ENCODE assay signal across 17 mouse cellular contexts in genomic region chr16:22441317-22441716, GRCm38 (mm10). TPM values are rescaled to one million over a fixed set of nuclear protein-coding genes. Genes with fewer than 3 reads are reported as not detected.
DNase-seq lines count a peak whose midpoint lies in the region; ATAC-seq and TF ChIP-seq lines count a peak whose summit lies in the region.
"Had no signal": no experiment of that assay in that cellular context is flagged by ENCODE, and none has a peak within 500 bp of the region (broad histone marks: within the 10 kb centered on the region; RNA-seq: fewer than 3 reads in every experiment).

No protein-coding gene starts in this region.

- ATAC-seq in kidney, embryonic 15.5 days (replicated peaks; ENCODE audit: low FRiP score): no peak
- ATAC-seq in kidney, embryonic 14.5 days (ENCODE audit: low FRiP score, low TSS enrichment): no peak
- ATAC-seq in lung, postnatal 0 days: no peak
- ATAC-seq: intestine, embryonic 16.5 days had no signal

- no peak for TF ChIP-seq POLR2A in ES-Bruce4 (IDR thresholded peaks at IDR 0.05; ENCODE audit: insufficient read depth, low read length)

- TF ChIP-seq CTCF in E14TG2a.4 (conservative IDR thresholded peaks at IDR 0.05; ENCODE audit: low read length) (no peak), ES-Bruce4 (IDR thresholded peaks at IDR 0.05; ENCODE audit: low read depth, low read length) (no peak)
- TF ChIP-seq CTCF in lung, postnatal 0 days (IDR thresholded peaks at IDR 0.05): no peak
- TF ChIP-seq CTCF in layer of hippocampus, adult 2 months (conservative IDR thresholded peaks at IDR 0.05): no peak

- no peaks in the 10 kb centered on the region for H3K9me3 ChIP-seq in kidney, embryonic 15.5 days (replicated peaks)
- no peaks in the 10 kb centered on the region for H3K9me3 ChIP-seq in kidney, embryonic 14.5 days (ENCODE audit: control insufficient read depth, low read length)
- H3K9me3 ChIP-seq in E14TG2a.4 (ENCODE audit: low read length) (peaks cover 5% of the 10 kb centered on the region), ES-Bruce4 (replicated peaks; ENCODE audit: control insufficient read depth, insufficient read depth, low read length, poor library complexity, severe bottlenecking) (no peaks in the 10 kb centered on the region)
- no peaks in the 10 kb centered on the region for H3K9me3 ChIP-seq in lung, postnatal 0 days (ENCODE audit: low read length)
- H3K9me3 ChIP-seq: hindbrain, embryonic 13.5 days; stomach, embryonic 15.5 days had no signal

- H3K9ac ChIP-seq in kidney, embryonic 15.5 days: no peak overlapping the region
- H3K9ac ChIP-seq in kidney, embryonic 14.5 days (ENCODE audit: low read depth, low read length): no peak overlapping the region
- peak overlapping the region; percentile 80 for H3K9ac ChIP-seq in ES-Bruce4 (ENCODE audit: low read depth, poor library complexity, severe bottlenecking)
- no peak overlapping the region for H3K9ac ChIP-seq in lung, postnatal 0 days (replicated peaks; ENCODE audit: low read depth)
- H3K9ac ChIP-seq: stomach, embryonic 15.5 days had no signal

- DNase-seq in lung, postnatal 0 days (ENCODE audit: low spot score): peak; percentile 86
- DNase-seq in layer of hippocampus, adult 2 months (ENCODE audit: low spot score in 2 of 2): no peak
- no peak for DNase-seq in right cerebral cortex, postnatal 25 days
- DNase-seq: cerebellum, postnatal 10 days; gastrocnemius, postnatal 14 days; heart, adult 2 months; layer of hippocampus, adult 9-11 months; midbrain, embryonic 14.5 days; spleen, adult 18-20 months; thymus, postnatal 25 days had no signal

- H3K4me3 ChIP-seq in kidney, embryonic 15.5 days (replicated peaks): no peak overlapping the region
- no peak overlapping the region for H3K4me3 ChIP-seq in kidney, embryonic 14.5 days (ENCODE audit: low read length)
- H3K4me3 ChIP-seq in E14TG2a.4 (replicated peaks; ENCODE audit: low read length) (peak overlapping the region; percentile 80), ES-Bruce4 (ENCODE audit: low read depth, low read length) (no peak overlapping the region)
- H3K4me3 ChIP-seq in lung, postnatal 0 days (ENCODE audit: low read depth, low read length): no peak overlapping the region
- no peak overlapping the region for H3K4me3 ChIP-seq in layer of hippocampus, adult 2 months

- no peak overlapping the region for H3K4me2 ChIP-seq in kidney, embryonic 15.5 days
- no peak overlapping the region for H3K4me2 ChIP-seq in kidney, embryonic 14.5 days (replicated peaks; ENCODE audit: low read depth, low read length)
- H3K4me2 ChIP-seq in lung, postnatal 0 days (replicated peaks; ENCODE audit: low read depth, low read length): no peak overlapping the region

- 70% methylated on average over 4 of the region's 4 CpGs for WGBS in kidney, embryonic 15.5 days
- WGBS in kidney, embryonic 14.5 days: 64% methylated on average over 4 of the region's 4 CpGs
- WGBS in lung, postnatal 0 days: 48% methylated on average over 4 of the region's 4 CpGs

- H3K27ac ChIP-seq in kidney, embryonic 15.5 days: peak overlapping the region; percentile 85; the same call in 1 of the 2 replicates
- no peak overlapping the region; the same call in 1 of the 2 replicates for H3K27ac ChIP-seq in kidney, embryonic 14.5 days (ENCODE audit: low read depth, low read length)
- H3K27ac ChIP-seq in ES-Bruce4 (ENCODE audit: insufficient read depth, low read length): no peak overlapping the region
- peak overlapping the region; percentile 83 for H3K27ac ChIP-seq in lung, postnatal 0 days (ENCODE audit: low read length)
- no peak overlapping the region for H3K27ac ChIP-seq in layer of hippocampus, adult 2 months
- H3K27ac ChIP-seq: hindbrain, embryonic 13.5 days had no signal

- TF ChIP-seq EP300 in ES-Bruce4 (IDR thresholded peaks at IDR 0.05; ENCODE audit: insufficient read depth, low read depth, low read length): no peak
- TF ChIP-seq EP300 in lung, postnatal 0 days (IDR thresholded peaks at IDR 0.05): peak; percentile 66

- peaks cover 3% of the 10 kb centered on the region; the same call in 1 of the 2 replicates for H3K27me3 ChIP-seq in kidney, embryonic 15.5 days
- H3K27me3 ChIP-seq in kidney, embryonic 14.5 days (ENCODE audit: control insufficient read depth, insufficient read depth, low read length): no peaks in the 10 kb centered on the region
- H3K27me3 ChIP-seq in E14TG2a.4 (ENCODE audit: insufficient read depth, low read length) (peaks cover 46% of the 10 kb centered on the region), ES-Bruce4 (ENCODE audit: control insufficient read depth, insufficient read depth, low read length, poor library complexity, severe bottlenecking) (no peaks in the 10 kb centered on the region)
- no peaks in the 10 kb centered on the region for H3K27me3 ChIP-seq in lung, postnatal 0 days (replicated peaks; ENCODE audit: insufficient read depth, low read length)
- H3K27me3 ChIP-seq: stomach, embryonic 15.5 days had no signal

- H3K36me3 ChIP-seq in kidney, embryonic 15.5 days: no peaks in the 10 kb centered on the region
- no peaks in the 10 kb centered on the region for H3K36me3 ChIP-seq in kidney, embryonic 14.5 days (ENCODE audit: control insufficient read depth, insufficient read depth, low read length)
- H3K36me3 ChIP-seq in E14TG2a.4 (ENCODE audit: insufficient read depth, low read length): peaks cover 5% of the 10 kb centered on the region
- H3K36me3 ChIP-seq in ES-Bruce4 (ENCODE audit: control insufficient read depth, insufficient read depth, low read length, poor library complexity, severe bottlenecking): no peaks in the 10 kb centered on the region
- no peaks in the 10 kb centered on the region for H3K36me3 ChIP-seq in lung, postnatal 0 days (ENCODE audit: insufficient read depth, low read length)
- H3K36me3 ChIP-seq: hindbrain, embryonic 13.5 days; stomach, embryonic 15.5 days had no signal

- H3K4me1 ChIP-seq in kidney, embryonic 15.5 days: peaks cover 36% of the 10 kb centered on the region
- no peaks in the 10 kb centered on the region for H3K4me1 ChIP-seq in kidney, embryonic 14.5 days (ENCODE audit: control insufficient read depth, insufficient read depth, low read length)
- H3K4me1 ChIP-seq in E14TG2a.4 (replicated peaks; ENCODE audit: low read depth, low read length) (peaks cover 69% of the 10 kb centered on the region), ES-Bruce4 (ENCODE audit: control insufficient read depth, insufficient read depth, low read length) (peaks cover 2% of the 10 kb centered on the region)
- H3K4me1 ChIP-seq in lung, postnatal 0 days (ENCODE audit: insufficient read depth, low read depth, low read length): peaks cover 9% of the 10 kb centered on the region; the same call in 1 of the 2 replicates

RNA-seq across cellular contexts. Expression of gene Etv5, which starts 1.8 kb away (rescaled TPM):
- 59.2 and 59.8 TPM in 2 replicates for polyA plus RNA-seq in kidney, embryonic 15.5 days (2015; fragmentation: Nextera tagmentation; extraction: Ambion mirVana)
- polyA plus RNA-seq in kidney, embryonic 14.5 days (2014; fragmentation: Nextera tagmentation; extraction: Ambion mirVana): 43.0 and 68.0 TPM in 2 replicates
- 130 and 133 TPM in 2 replicates for polyA plus RNA-seq in ES-Bruce4 (2011; ENCODE audit: insufficient read depth, insufficient read length, low read depth, missing spikeins)
- polyA plus RNA-seq in lung, postnatal 0 days (2015; fragmentation: Nextera tagmentation; extraction: Ambion mirVana): 76.7 and 78.5 TPM in 2 replicates
- total RNA-seq in layer of hippocampus, adult 2 months (2021): 10 to 100 TPM; 44.8 to 45.4 TPM

Comparison
In these comparisons a context has a peak if more than half of its experiments do, and no peak if none do; other contexts are left out.
1. H3K27ac ChIP-seq: peak in kidney, embryonic 15.5 days (single experiment) and lung, postnatal 0 days (single experiment); none in kidney, embryonic 14.5 days (single experiment), ES-Bruce4 (single experiment) and layer of hippocampus, adult 2 months (single experiment).